Mouse (Mus musculus) heart, embryonic 15.5 days (tissue): ENCODE measurements around the gene Prmt2. TPM values are rescaled to one million over a fixed set of nuclear protein-coding genes. Genes with fewer than 3 reads are reported as not detected.

Experiments used
- ATAC-seq: fragments of 200-750 bp; cut with Nextera tagmentation; replicated peaks from 2 replicates; pipeline ENCODE4 v1.8.0; 2017; ENCODE audit warnings: low read depth, moderate TSS enrichment; ENCODE audit not compliant: insufficient number of reproducible peaks, insufficient read depth, low FRiP score
- H3K27ac ChIP-seq: fragments of 300-500 bp; sonication (generic); 2 replicates; pipeline ENCODE4 v1.5.1; 2015; ENCODE audit warnings: mild to moderate bottlenecking, inconsistent platforms
- H3K27me3 ChIP-seq: fragments of 300-500 bp; sonication (generic); 2 replicates; pipeline ENCODE4 v1.6.1; 2015; ENCODE audit warnings: inconsistent platforms
- H3K36me3 ChIP-seq: fragments of 300-500 bp; sonication (generic); 2 replicates; pipeline ENCODE4 v1.6.1; 2015; ENCODE audit warnings: mild to moderate bottlenecking, inconsistent platforms
- H3K4me1 ChIP-seq: fragments of 300-500 bp; sonication (generic); replicated peaks from 2 replicates; pipeline ENCODE4 v1.6.1; 2015; ENCODE audit warnings: inconsistent platforms
- H3K4me2 ChIP-seq: fragments of 300-500 bp; sonication (generic); 2 replicates; pipeline ENCODE4 v1.6.1; 2015; ENCODE audit warnings: inconsistent platforms, mild to moderate bottlenecking, moderate library complexity
- H3K4me3 ChIP-seq: fragments of 300-500 bp; sonication (generic); 2 replicates; pipeline ENCODE4 v1.5.1; 2015; ENCODE audit warnings: mild to moderate bottlenecking, inconsistent platforms
- H3K9ac ChIP-seq: fragments of 300-500 bp; sonication (generic); 2 replicates; pipeline ENCODE4 v1.6.1; 2015; ENCODE audit warnings: mild to moderate bottlenecking, inconsistent platforms
- H3K9me3 ChIP-seq: fragments of 300-500 bp; sonication (generic); replicated peaks from 2 replicates; pipeline ENCODE4 v1.6.1; 2016; ENCODE audit warnings: inconsistent platforms
- WGBS: fragments of 180-500 bp; shearing (Covaris S2); methylation state at CpG from one replicate; pipeline ENCODE4 v1.1.7; 2015; ENCODE audit warnings: mixed read lengths; 5-methylcytosine and 5-hydroxymethylcytosine counted together
- polyA plus RNA-seq: library from polyadenylated mRNA; unstranded; fragments of >200 nt; fragmentation: Nextera tagmentation; extraction: Ambion mirVana; gene quantifications from 2 replicates; pipeline ENCODE4 v1.2.1, GENCODE M21; 2015

Gene Prmt2
- 49.4 and 58.6 TPM in 2 replicates for polyA plus RNA-seq

DNA sequence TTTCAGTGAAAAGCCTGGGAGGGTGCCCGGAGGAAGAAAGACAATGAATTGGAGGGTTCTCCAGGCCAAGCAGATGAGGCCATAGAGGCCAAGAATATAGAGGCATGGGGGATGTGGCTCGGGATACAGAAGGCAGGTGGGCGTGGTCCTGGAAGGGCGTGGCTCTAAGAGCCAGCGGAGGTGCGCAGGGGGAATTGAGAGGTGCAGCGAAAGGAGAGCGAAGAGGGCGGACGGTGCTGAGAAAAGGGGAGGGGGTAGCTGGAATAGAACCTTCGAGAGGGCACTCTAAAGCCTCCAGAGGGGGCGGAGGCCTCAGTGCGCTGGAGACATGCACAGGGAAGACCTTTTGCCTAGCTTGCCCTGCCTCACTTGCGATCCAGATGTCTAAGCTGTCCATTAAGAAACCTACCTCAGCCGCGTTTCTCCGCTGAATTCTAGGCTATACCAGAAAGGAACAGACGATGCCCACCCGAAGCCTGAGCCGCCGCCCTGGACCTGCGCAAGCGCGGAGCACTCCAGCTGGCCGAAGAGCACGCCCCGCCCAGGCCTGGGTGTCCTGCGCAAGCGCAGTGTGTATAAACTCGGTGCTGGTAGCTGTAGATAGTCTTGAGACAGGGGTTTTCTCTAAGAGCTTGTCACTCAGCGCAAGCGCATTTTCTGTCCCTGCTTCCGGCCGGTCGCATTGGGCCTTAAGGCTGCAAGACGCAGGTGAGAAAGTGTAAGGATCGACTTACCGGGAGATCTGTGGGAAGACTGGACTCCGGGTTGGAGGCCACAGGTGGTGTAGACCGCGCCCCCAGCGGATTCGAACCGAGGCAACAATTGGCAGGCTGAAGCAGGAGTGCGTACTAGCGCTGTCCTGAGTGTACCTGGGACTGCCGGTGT is at the start of gene Prmt2:
Gene Prmt2 (minus strand): TSS at position 525 of the 885 bp plus-strand sequence.
- H3K9me3 ChIP-seq = no peaks in the 10 kb centered on the region
- WGBS = under 1% methylated on average over 47 of the region's 47 CpGs

DNA sequence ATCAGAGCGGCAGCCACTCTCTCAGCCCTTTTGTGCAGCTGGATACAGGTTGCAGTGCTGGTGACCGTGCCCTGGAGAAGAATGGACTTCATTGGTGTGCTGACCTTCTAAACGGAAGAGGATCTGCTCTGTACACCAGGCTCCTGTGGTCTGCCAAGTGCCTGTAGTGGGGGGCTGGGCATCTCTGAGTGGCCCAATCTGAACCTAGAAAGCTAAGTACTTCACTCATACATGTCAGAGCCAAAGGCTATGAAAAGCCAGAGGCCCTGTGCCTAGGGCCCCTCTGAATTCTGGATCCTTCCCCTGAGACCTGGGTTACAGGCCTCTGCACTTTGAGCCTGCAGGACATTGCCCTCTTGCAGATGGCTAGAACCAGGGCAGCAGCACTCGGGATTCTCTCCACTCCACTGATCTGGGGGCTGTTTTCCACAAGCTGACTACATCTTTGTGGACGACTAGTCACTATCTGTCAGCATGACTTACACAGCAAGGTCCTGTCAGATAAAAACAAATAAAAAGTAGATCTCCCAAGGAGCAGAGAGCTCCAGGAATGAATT is 41.0 kb upstream of the Prmt2 start:
- no peak for ATAC-seq
- Histone ChIP-seq H3K36me3 (peaks cover 75% of the 10 kb centered on the region), H3K4me1 (no peaks in the 10 kb centered on the region), H3K9me3 (no peaks in the 10 kb centered on the region), H3K27ac (no peak overlapping the region), H3K4me3 (no peak overlapping the region), H3K4me2 (no peak overlapping the region), H3K9ac (no peak overlapping the region), H3K27me3 (no peaks in the 10 kb centered on the region)
- WGBS = 62% methylated on average over 5 of the region's 5 CpGs

More for the DNA sequence above, at the start of gene Prmt2:
- H3K9ac ChIP-seq = peak within 1 kb of the TSS; percentile 76
- H3K27me3 ChIP-seq = no peaks in the 10 kb centered on the region
- H3K4me1 ChIP-seq = peaks cover 20% of the 10 kb centered on the region
- H3K4me2 ChIP-seq = peak within 1 kb of the TSS; percentile 87
- ATAC-seq = peak; percentile 97
- peak within 1 kb of the TSS; percentile 83 for H3K4me3 ChIP-seq
- 0 out of 2 replicates have a peak, but pooled peaks cover 3% of the 10 kb centered on the region for H3K36me3 ChIP-seq
- H3K27ac ChIP-seq = peak within 1 kb of the TSS; percentile 89

DNA sequence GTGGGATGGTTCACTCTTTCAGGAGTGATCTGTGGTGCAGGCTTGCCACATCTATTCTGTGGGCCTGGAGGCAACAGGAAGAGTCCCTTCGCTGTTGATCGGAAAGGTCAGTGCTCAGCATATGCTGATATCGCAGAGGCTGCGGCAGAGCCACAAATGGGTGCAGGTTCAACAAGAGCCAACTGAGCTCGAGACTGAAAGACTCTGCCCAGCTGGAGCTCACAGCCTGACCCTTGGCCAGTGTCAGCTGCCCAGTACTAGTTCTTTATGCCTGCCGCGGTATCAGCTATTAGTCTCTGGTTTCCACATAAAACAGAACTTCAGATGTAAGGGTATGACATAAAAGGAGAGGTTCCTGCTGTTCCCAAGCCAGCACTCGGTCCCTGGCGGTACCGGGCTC is 37.6 kb upstream of the Prmt2 start:
- Histone ChIP-seq H3K27me3 (no peaks in the 10 kb centered on the region), H3K4me1 (no peaks in the 10 kb centered on the region), H3K4me2 (no peak overlapping the region), H3K27ac (no peak overlapping the region), H3K4me3 (no peak overlapping the region), H3K9ac (no peak overlapping the region), H3K36me3 (peaks cover 70% of the 10 kb centered on the region), H3K9me3 (no peaks in the 10 kb centered on the region)
- no peak for ATAC-seq
- 73% methylated on average over 10 of the region's 10 CpGs for WGBS

DNA sequence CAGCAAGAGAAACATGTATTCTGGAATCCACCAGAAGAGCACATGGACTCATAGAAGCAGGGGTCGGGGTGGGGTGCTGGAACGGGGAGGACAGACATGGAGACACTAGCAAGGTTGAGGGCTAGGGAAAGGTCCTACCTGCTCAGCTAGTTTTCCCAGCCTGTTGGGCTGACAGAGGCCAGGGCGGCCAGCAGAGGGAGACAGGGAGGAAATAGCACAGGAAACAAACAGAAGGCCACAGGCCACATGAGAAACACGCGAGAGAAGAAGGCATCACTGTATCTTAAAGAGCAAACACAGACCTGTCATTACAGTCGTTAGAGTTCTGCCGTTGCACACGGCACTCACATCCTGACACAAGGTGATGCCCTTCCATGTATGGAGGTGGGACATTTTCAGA is 33.6 kb upstream of the Prmt2 start:
- no peak for ATAC-seq
- no peaks in the 10 kb centered on the region for H3K27me3 ChIP-seq
- no peaks in the 10 kb centered on the region for H3K4me1 ChIP-seq
- H3K4me3 ChIP-seq = no peak overlapping the region
- no peak overlapping the region for H3K27ac ChIP-seq
- WGBS = 40% methylated on average over 8 of the region's 8 CpGs
- H3K9ac ChIP-seq = no peak overlapping the region
- H3K9me3 ChIP-seq = no peaks in the 10 kb centered on the region
- peaks cover 59% of the 10 kb centered on the region for H3K36me3 ChIP-seq
- H3K4me2 ChIP-seq = no peak overlapping the region

DNA sequence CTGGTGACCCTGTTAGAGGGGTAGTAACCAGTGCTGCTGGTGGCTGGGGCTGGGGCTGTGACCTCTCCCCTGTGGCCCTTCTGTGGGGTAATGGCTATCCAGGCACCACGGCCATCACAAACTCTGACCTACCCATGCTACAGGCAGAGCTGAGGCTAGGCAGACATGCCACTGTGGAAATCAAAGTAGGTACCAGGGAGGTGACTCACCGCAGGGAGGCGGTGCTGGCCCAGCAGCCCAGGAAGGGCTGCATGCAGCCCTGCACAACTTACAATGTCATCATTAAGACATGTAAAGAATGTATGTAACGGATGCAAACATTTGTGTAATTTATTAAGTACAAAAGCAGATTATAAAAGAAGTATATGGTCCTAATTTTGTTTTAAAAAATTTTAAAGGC is 24.8 kb upstream of the Prmt2 start:
- Histone ChIP-seq H3K4me1 (peaks cover 15% of the 10 kb centered on the region), H3K4me2 (no peak overlapping the region), H3K4me3 (no peak overlapping the region), H3K9me3 (no peaks in the 10 kb centered on the region), H3K9ac (no peak overlapping the region), H3K36me3 (peaks cover 30% of the 10 kb centered on the region; the same call in 1 of the 2 replicates), H3K27ac (no peak overlapping the region), H3K27me3 (no peaks in the 10 kb centered on the region)
- 47% methylated on average over 4 of the region's 4 CpGs for WGBS
- ATAC-seq = no peak

DNA sequence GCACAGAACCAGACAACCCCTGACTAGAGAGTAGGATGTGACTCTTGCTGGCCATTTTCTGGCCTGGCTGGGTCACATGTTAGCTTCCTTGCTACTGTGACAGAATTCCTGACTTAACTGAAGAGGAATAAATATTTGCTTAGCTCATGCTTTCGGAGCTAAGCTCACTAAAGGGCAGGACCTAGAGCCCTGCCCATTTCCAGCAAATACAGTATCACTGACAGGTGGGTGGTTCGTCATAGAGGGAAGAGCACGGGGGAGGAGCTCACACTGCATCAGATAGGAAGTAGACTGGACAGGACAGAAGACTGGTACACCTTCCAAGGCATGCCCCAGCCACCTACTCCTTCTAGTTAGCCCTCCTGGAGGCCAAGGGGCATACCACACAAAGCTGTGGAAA is 23.8 kb upstream of the Prmt2 start:
- Histone ChIP-seq H3K27ac (no peak overlapping the region), H3K4me1 (peaks cover 16% of the 10 kb centered on the region), H3K27me3 (no peaks in the 10 kb centered on the region), H3K4me3 (no peak overlapping the region), H3K9me3 (no peaks in the 10 kb centered on the region), H3K9ac (no peak overlapping the region), H3K4me2 (no peak overlapping the region), H3K36me3 (peaks cover 29% of the 10 kb centered on the region; the same call in 1 of the 2 replicates)
- no peak for ATAC-seq
- 60% methylated on average over 3 of the region's 3 CpGs for WGBS

DNA sequence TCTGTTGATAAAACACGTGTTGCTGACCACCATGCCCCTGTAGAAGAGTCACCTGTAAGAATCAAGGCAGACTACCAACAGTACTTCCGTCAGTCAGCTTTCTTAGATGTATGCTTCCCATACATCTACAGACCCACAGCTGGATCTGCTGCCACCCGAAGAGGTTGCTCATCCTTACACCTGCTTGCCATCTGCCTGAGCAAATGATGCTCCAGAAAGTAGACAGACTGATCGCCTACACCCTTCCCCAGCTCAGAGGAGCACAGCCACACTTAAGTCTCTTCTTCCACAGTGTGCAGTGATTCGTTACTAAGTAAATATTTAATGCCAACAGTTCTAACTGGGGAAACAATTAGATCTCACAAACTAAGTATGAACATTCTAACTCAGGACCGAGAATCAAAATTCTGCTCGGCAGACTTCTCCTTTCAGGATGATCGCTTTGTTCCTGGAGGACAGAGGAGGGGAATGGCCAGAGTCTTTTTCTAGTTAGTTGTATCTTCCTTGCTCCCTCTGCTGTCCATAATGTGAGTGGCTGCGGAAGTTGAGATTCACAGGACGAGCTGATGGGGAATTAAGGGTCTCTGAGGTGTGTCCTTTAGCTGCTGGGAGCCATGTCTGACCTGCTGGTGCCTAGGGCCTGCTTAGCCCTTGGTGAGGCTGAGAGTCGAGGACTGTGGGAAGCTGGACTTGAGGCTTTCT is 22.8 kb upstream of the Prmt2 start:
- no peak for ATAC-seq
- Histone ChIP-seq H3K4me2 (no peak overlapping the region), H3K4me3 (no peak overlapping the region), H3K27me3 (no peaks in the 10 kb centered on the region), H3K27ac (no peak overlapping the region), H3K4me1 (peaks cover 18% of the 10 kb centered on the region), H3K9me3 (no peaks in the 10 kb centered on the region), H3K9ac (no peak overlapping the region), H3K36me3 (peaks cover 20% of the 10 kb centered on the region; the same call in 1 of the 2 replicates)
- 58% methylated on average over 11 of the region's 11 CpGs for WGBS

DNA sequence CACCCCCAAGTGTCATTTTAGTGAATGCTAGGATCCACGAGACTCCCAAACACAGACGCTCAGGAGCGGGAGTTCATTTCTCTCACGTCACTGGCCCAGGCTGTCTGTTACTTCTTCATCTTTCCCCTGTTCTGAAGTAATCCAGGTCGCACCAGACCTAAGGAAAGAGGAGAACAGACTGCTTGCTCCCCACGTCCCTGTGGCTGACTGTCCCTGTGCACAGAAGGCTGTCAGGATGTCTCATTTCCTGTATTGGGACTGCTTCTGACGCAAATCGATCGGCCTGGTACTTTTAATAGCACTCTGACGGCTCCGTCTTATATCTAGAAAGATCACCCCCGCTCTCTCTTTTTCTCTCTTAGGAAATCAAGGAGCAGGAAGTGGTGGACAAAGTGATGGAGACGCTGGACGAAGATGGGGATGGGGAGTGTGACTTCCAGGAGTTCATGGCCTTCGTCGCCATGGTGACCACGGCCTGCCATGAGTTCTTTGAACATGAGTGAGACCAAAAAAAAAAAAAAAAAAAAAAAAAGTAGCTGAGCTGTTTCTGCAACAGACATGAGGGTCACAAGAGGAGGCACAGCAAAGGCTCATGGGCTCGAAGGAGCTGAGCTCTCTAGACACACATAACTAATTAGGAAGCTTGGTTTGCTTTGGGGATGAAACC is 22.0 kb upstream of the Prmt2 start:
- Histone ChIP-seq H3K27ac (no peak overlapping the region), H3K4me2 (no peak overlapping the region), H3K9ac (no peak overlapping the region), H3K4me1 (peaks cover 19% of the 10 kb centered on the region), H3K27me3 (no peaks in the 10 kb centered on the region), H3K9me3 (no peaks in the 10 kb centered on the region), H3K36me3 (peaks cover 12% of the 10 kb centered on the region; the same call in 1 of the 2 replicates), H3K4me3 (no peak overlapping the region)
- WGBS = 71% methylated on average over 18 of the region's 18 CpGs
- ATAC-seq = no peak

DNA sequence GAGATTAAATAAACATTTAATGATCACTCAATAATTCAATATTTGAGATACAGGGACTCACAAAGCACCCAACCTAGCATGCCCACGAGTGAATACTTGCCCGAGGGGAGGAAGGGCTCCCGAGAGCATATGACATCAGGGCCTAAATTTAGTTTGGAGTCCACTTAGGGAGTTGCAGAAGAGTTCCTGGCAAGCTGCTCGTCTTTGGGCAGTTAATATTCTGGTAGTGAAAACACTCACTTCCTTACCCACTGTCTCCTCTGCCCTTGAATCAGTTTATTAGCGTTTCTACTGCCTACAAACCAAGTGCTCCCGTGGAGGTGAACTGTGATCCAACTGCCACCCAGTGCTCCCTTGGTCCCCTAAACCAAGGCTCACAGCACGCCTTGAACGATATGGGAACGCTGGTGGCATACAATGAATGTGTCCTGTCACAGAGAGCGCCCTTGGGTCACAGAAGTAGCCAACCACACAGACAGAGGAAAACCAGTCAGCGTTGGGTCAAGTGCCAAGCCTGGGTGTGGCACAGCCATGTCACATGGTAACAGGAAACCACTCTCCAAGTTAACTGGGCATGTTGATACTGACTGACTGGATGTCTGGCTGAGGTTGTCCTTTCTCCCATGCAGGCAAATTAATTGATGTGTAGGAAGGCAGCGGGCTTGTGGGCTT is 20.2 kb upstream of the Prmt2 start:
- peak; percentile 76 for ATAC-seq
- no peak overlapping the region for H3K9ac ChIP-seq
- no peaks in the 10 kb centered on the region for H3K27me3 ChIP-seq
- H3K9me3 ChIP-seq = no peaks in the 10 kb centered on the region
- peaks cover 3% of the 10 kb centered on the region; the same call in 1 of the 2 replicates for H3K36me3 ChIP-seq
- H3K4me2 ChIP-seq = peak overlapping the region; percentile 22; the same call in 1 of the 2 replicates
- no peak overlapping the region for H3K4me3 ChIP-seq
- peaks cover 27% of the 10 kb centered on the region for H3K4me1 ChIP-seq
- H3K27ac ChIP-seq = peak overlapping the region; percentile 90
- 49% methylated on average over 12 of the region's 12 CpGs for WGBS

DNA sequence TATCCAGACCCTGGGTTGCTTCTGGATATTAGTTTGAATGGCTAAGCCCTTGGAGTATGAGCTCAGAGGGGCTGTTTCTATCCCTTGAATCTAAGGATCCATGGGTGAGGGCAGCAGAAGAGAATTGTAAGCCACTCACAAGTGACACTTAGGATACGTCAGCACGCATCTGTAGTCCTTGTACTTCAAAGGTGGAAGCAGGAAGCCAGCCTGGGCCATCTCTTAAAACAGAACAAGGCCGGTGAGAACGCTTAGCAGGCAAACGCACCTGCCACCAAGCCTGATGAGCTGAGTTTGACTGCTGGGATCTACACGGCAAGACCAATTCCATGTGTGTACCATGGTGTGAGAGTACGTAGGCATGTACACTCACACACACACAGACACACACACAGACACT is 19.6 kb upstream of the Prmt2 start:
- Histone ChIP-seq H3K36me3 (peaks cover 3% of the 10 kb centered on the region; the same call in 1 of the 2 replicates), H3K4me1 (peaks cover 25% of the 10 kb centered on the region), H3K4me2 (no peak overlapping the region), H3K27me3 (no peaks in the 10 kb centered on the region), H3K4me3 (no peak overlapping the region), H3K9ac (no peak overlapping the region), H3K27ac (peak overlapping the region; percentile 90), H3K9me3 (no peaks in the 10 kb centered on the region)
- 67% methylated on average over 7 of the region's 7 CpGs for WGBS
- no peak for ATAC-seq
